Comparison of ENCODE assay signal across 8 mouse cellular contexts in genomic region chrX:51206432-51206831, GRCm38 (mm10). TPM values are rescaled to one million over a fixed set of nuclear protein-coding genes. Genes with fewer than 3 reads are reported as not detected.
DNase-seq lines count a peak whose midpoint lies in the region; ATAC-seq and TF ChIP-seq lines count a peak whose summit lies in the region.

Gene Mbnl3, minus strand, starts transcription at chrX:51206532.

- TF ChIP-seq EP300 in CH12.LX (IDR thresholded peaks at IDR 0.05; ENCODE audit: low read length): no peak
- no peak for TF ChIP-seq EP300 in liver, postnatal 0 days (IDR thresholded peaks at IDR 0.05; ENCODE audit: low read depth)

- in situ Hi-C loops in CH12.LX (cut with MboI; ENCODE audit: low pct_ligation_motif_present, low pct_unique_long_range_greater_than_20kb, low sequenced_read_pairs): no loop called here

- H3K4me3 ChIP-seq in gastrocnemius, adult 2 months: peak within 1 kb of the TSS; percentile 75
- peak within 1 kb of the TSS in 2 of 3 experiments; percentile 55 to 74 for H3K4me3 ChIP-seq in CH12.LX (replicated peaks in 1 of 3; ENCODE audit: low read depth in 2 of 3, low read length in 2 of 3, poor library complexity in 1 of 3)
- H3K4me3 ChIP-seq in forebrain, embryonic 15.5 days: peak within 1 kb of the TSS; percentile 53
- H3K4me3 ChIP-seq in liver, postnatal 0 days (ENCODE audit: low read depth, low read length): peak within 1 kb of the TSS; percentile 63

- no peaks in the 10 kb centered on the region for H3K79me2 ChIP-seq in CH12.LX (replicated peaks; ENCODE audit: control insufficient read depth, extremely low read depth, insufficient read depth, poor library complexity, severe bottlenecking)

- dilution Hi-C loops in CH12.LX (cut with MboI; ENCODE audit: extremely low pct_ligation_motif_present, extremely low pct_unique_long_range_greater_than_20kb, low sequenced_read_pairs): no loop called here

- peak within 1 kb of the TSS; percentile 65; the same call in 1 of the 2 replicates for H3K4me2 ChIP-seq in CH12.LX (ENCODE audit: insufficient read depth, low read depth, poor library complexity, severe bottlenecking)
- peak within 1 kb of the TSS; percentile 92 for H3K4me2 ChIP-seq in forebrain, embryonic 15.5 days (replicated peaks)
- peak within 1 kb of the TSS; percentile 84 for H3K4me2 ChIP-seq in liver, postnatal 0 days (ENCODE audit: low read depth, low read length)

- H3K36me3 ChIP-seq in CH12.LX (replicated peaks in 1 of 2; ENCODE audit: control insufficient read depth in 1 of 2, insufficient read depth in 1 of 2, low read length in 1 of 2): no peaks in the 10 kb centered on the region
- H3K36me3 ChIP-seq in forebrain, embryonic 15.5 days: no peaks in the 10 kb centered on the region
- no peaks in the 10 kb centered on the region for H3K36me3 ChIP-seq in liver, postnatal 0 days (replicated peaks; ENCODE audit: insufficient read depth, low read length)

- 36% methylated on average over 11 of the region's 11 CpGs for WGBS in forebrain, embryonic 15.5 days
- 38% methylated on average over 11 of the region's 11 CpGs for WGBS in liver, postnatal 0 days (ENCODE audit: insufficient replicate concordance)

- TF ChIP-seq CTCF in gastrocnemius, adult 2 months (IDR thresholded peaks at IDR 0.05): no peak
- no peak for TF ChIP-seq CTCF in CH12.LX (conservative IDR thresholded peaks at IDR 0.05 in 1 of 2, IDR thresholded peaks at IDR 0.05 in 1 of 2; ENCODE audit: low read depth in 2 of 2, low read length in 2 of 2)
- TF ChIP-seq CTCF in liver, postnatal 0 days (IDR thresholded peaks at IDR 0.05; ENCODE audit: low read depth): no peak

- no peak for TF ChIP-seq POLR2A in CH12.LX (IDR thresholded peaks at IDR 0.05; ENCODE audit: low read depth, low read length)

- intact Hi-C loops in gastrocnemius, adult 2 months (cut with DNase I): no loop called here
- intact Hi-C loops in gastrocnemius, postnatal 36 days (cut with DNase I): no loop called here

- no peaks in the 10 kb centered on the region for H3K27me3 ChIP-seq in CH12.LX (replicated peaks)
- no peaks in the 10 kb centered on the region for H3K27me3 ChIP-seq in forebrain, embryonic 15.5 days
- H3K27me3 ChIP-seq in liver, postnatal 0 days (ENCODE audit: insufficient read depth, low read length): peaks cover 22% of the 10 kb centered on the region; the same call in 1 of the 2 replicates

- no peak within 1 kb of the TSS for H3K27ac ChIP-seq in gastrocnemius, adult 2 months
- H3K27ac ChIP-seq in CH12.LX (ENCODE audit: insufficient read depth, low read depth): no peak within 1 kb of the TSS
- no peak within 1 kb of the TSS for H3K27ac ChIP-seq in forebrain, embryonic 15.5 days (replicated peaks)
- peak within 1 kb of the TSS; percentile 60; the same call in 1 of the 2 replicates for H3K27ac ChIP-seq in liver, postnatal 0 days (ENCODE audit: low read depth)

- no peak for TF ChIP-seq RAD21 in CH12.LX (IDR thresholded peaks at IDR 0.05; ENCODE audit: low read depth, low read length)

- peak within 1 kb of the TSS; percentile 72 for H3K9ac ChIP-seq in CH12.LX (ENCODE audit: insufficient read depth, low read depth)
- H3K9ac ChIP-seq in forebrain, embryonic 15.5 days (replicated peaks): peak within 1 kb of the TSS; percentile 37; the same call in 1 of the 2 replicates
- H3K9ac ChIP-seq in liver, postnatal 0 days (replicated peaks): peak within 1 kb of the TSS; percentile 61

- H3K9me3 ChIP-seq in CH12.LX (replicated peaks; ENCODE audit: low read length): no peaks in the 10 kb centered on the region
- no peaks in the 10 kb centered on the region for H3K9me3 ChIP-seq in forebrain, embryonic 15.5 days
- no peaks in the 10 kb centered on the region for H3K9me3 ChIP-seq in liver, postnatal 0 days (ENCODE audit: low read length)

- no peaks in the 10 kb centered on the region for H3K4me1 ChIP-seq in CH12.LX (ENCODE audit: control insufficient read depth in 1 of 2, insufficient read depth in 2 of 2)
- H3K4me1 ChIP-seq in forebrain, embryonic 15.5 days: peaks cover 12% of the 10 kb centered on the region
- H3K4me1 ChIP-seq in liver, postnatal 0 days (ENCODE audit: insufficient read depth): 0 out of 2 replicates have a peak, but pooled peaks cover 2% of the 10 kb centered on the region

- 0 out of 2 replicates have a peak, but pooled peaks have one; percentile 9 for ATAC-seq in forebrain, embryonic 15.5 days (replicated peaks)
- ATAC-seq in liver, postnatal 0 days: no peak

- no peak for DNase-seq in gastrocnemius, adult 2 months
- no peak for DNase-seq in gastrocnemius, postnatal 36 days
- DNase-seq in CH12.LX (ENCODE audit: extremely low read depth): no peak
- no peak for DNase-seq in liver, postnatal 0 days
- DNase-seq in layer of hippocampus, postnatal 10 days (ENCODE audit: low spot score in 2 of 2): no peak
- no peak for DNase-seq in kidney, postnatal 25 days
- no peak for DNase-seq in adrenal gland, adult 18-20 months (ENCODE audit: low spot score in 2 of 2)

TF ChIP-seq in CH12.LX, 34 proteins besides CTCF, POLR2A, EP300 and RAD21:
- TF ChIP-seq CHD2 (IDR thresholded peaks at IDR 0.05; ENCODE audit: low read length) (no peak), MAX (IDR thresholded peaks at IDR 0.05; ENCODE audit: low read length) (no peak), BHLHE40 (IDR thresholded peaks at IDR 0.05; ENCODE audit: low read depth, low read length) (no peak), MAZ (IDR thresholded peaks at IDR 0.05; ENCODE audit: low read depth, low read length) (no peak), USF1 (IDR thresholded peaks at IDR 0.05; ENCODE audit: low read depth, low read length) (no peak), JUND (conservative IDR thresholded peaks at IDR 0.05; ENCODE audit: low read depth, low read length) (no peak), JUN (IDR thresholded peaks at IDR 0.05; ENCODE audit: insufficient read depth, low read depth, low read length) (no peak), CHD1 (IDR thresholded peaks at IDR 0.05; ENCODE audit: low read depth, low read length) (no peak), TBP (conservative IDR thresholded peaks at IDR 0.05; ENCODE audit: low read depth, low read length) (no peak), RCOR1 (conservative IDR thresholded peaks at IDR 0.05; ENCODE audit: low read depth, low read length) (no peak)

RNA-seq across cellular contexts. Expression of gene Mbnl3, which starts in this region (rescaled TPM):
- total RNA-seq in gastrocnemius, adult 2 months (2021): under 1 TPM; 0.13 to 0.25 TPM
- total RNA-seq in gastrocnemius, postnatal 36 days (2021): under 1 TPM; 0.25 to 0.51 TPM
- 6.6 and 8.4 TPM in 2 replicates for total RNA-seq in CH12.LX (2012; rRNA removed)
- total RNA-seq in CH12.LX (2014; rRNA removed): 11.8 and 12.5 TPM in 2 replicates
- polyA plus RNA-seq in CH12.LX (2012; ENCODE audit: insufficient read length, low read depth): 14.2 and 14.4 TPM in 2 replicates
- polyA plus RNA-seq in forebrain, embryonic 15.5 days (2015; fragmentation: Nextera tagmentation; extraction: Ambion mirVana): 1.6 and 2.2 TPM in 2 replicates
- 2.9 and 3.7 TPM in 2 replicates for polyA plus RNA-seq in liver, postnatal 0 days (2015; fragmentation: Nextera tagmentation; extraction: Ambion mirVana)
- total RNA-seq in layer of hippocampus, postnatal 10 days (2021): under 1 TPM; 0.16 to 0.25 TPM
- total RNA-seq in adrenal gland, adult 18-20 months (2021): 1 to 10 TPM; 4.4 to 7.6 TPM
